Mouse (Mus musculus) embryo, embryonic 11.5 days (tissue): ENCODE measurements around the gene Nr2f6.
"Not testable (repeated sequence)": the region's sequence is repeated elsewhere in the genome, so short reads cannot be mapped to it uniquely, and the experiment has no call there.

Experiments
- DNase-seq: peaks from one replicate; pipeline ENCODE4 v3.0.0-alpha.2; 2012; ENCODE audit warnings: low read depth, low spot score

The Nr2f6 gene

DNA sequence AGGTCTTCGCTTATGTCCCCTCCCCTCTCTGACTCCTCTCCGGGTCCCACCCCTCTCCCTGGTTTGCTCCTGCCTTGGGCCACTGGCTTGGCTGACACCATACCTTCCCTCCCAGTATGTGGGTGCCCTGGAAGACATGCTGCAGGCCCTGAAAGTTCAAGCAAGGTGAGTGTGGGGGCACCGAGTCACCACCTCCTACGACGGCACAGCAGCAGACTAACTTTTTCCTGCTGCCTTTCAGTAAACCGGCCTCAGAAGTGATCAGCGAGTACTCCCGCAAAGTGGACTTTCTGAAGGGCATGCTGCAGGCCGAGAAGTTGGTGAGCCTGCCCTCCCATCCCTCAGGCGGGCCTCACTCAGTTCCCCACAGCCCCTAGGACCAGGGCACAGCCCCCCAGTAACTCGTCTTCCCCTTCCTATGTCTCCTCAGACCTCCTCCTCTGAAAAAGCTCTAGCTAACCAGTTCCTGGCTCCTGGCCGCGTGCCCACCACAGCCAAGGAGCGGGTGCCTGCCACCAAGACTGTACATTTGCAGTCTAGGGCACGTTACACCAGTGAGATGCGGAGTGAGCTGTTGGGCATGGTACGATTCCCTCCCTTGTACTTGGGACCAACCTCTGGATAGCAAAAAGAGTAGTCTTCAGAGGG lies 14.1 kb downstream of the Nr2f6 start:
- no peak for DNase-seq

DNA sequence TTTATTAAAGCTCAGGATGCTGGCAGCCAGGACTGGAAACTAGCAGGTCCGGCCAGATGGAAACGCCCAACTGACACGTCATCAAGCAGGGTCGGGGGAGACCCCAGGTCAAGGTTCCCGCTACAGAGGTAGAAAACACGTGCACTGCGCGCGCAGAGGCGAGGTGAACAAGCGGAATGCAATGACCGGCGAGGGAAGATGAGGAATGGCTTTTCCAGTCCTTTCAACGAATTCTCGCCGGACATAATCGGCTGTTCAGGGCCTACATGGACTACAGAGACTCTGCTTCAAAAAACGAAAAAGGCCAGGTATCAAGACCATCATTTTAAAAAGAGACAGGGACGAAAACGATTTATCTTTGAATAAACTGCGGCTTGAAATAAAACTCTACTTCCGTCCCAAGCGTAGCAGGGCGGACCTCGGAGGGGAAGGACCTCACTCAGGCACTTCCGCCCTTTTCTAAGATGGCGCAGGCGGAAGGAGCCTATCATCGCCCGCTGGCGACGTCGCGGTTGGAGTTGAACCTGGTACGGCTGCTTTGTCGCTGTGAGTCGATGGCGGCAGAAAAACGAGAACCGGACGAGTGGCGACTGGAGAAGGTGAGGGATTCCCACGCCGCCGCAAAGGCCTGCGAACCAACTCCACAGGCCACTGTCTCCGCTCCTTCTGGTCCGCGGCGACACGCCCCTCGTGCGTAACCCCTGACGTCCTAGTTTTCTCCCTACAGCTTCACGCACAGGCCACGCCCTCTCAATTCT lies 14.8 kb downstream of the Nr2f6 start, which contains the start of gene Use1:
Use1 (plus strand) TSS at position 78 of the 758 bp plus-strand sequence.
- DNase-seq = peak; percentile 87

GRCm38 (mm10) chr8:71358026-71358425 lies 23.7 kb downstream of the Nr2f6 start:
- DNase-seq = no peak

DNA sequence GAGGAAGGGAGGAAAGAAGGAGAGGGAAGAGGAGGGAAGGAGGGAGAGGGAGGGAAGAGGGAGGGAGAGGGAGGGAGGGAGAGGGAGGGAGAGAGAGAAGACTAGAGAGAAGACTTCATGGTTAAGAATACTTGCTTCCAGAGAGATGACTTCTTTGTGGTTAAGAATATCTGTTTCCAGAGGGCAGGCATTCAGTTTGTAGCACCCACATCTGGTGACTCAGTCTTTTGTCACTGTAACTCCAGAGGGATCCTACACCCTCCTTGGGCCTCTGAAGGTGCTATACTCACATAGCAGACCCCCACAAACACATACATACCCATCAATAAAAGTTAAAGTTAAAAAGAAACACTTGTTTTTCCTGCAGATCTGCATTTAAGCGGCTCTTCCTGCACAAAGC lies 30.2 kb downstream of the Nr2f6 start:
- no peak for DNase-seq

GRCm38 (mm10) chr8:71351117-71351516 lies 30.6 kb downstream of the Nr2f6 start:
- DNase-seq = no peak

GRCm38 (mm10) chr8:71346581-71346980 lies 35.2 kb downstream of the Nr2f6 start:
- no peak for DNase-seq

DNA sequence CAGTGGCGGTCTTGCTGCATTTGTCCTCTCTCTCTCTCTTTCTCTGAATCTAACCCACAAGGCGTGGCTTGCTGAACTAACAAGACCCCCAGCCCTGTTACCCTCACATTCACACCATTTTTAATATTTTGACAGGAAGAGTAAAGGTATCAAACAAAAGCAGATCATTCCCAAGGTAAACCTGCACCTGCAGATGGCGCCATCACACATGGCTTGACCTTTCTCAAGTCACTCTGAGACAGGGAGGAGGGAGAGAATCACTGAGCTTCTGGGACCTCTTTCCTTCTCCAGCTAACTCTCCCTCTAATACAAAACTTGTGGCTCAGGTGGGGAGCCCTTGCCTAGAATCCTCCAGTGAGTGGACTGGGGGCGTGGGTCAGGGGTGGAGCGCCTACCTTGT lies 41.1 kb downstream of the Nr2f6 start:
- DNase-seq = peak; percentile 20

DNA sequence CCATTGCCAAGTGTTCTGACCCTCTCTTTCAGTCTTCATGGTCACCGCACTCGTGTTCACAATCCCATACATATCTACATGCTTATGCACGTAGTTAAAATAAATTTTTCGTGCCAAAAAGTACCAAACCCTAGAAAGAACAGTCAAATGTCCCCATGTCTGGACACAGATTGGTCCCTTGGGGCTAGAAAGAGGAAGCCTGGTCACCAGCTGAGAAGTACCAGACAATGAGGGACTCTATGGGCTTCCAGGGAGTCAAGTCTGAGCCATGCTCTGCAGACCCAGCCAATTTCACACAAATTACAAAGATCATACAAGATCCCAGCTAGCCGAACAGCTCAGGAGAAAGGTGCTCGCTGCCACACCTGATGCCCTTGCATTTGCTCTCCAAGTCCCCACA lies 43.9 kb downstream of the Nr2f6 start:
- not testable (repeated sequence) for DNase-seq

GRCm38 (mm10) chr8:71324848-71325247 lies 56.9 kb downstream of the Nr2f6 start:
- DNase-seq = no peak
